In genomic region chr8:4256911-4257310, GRCm38 (mm10) we compare ENCODE assay signal across 10 mouse cellular contexts. TPM values are rescaled to one million over a fixed set of nuclear protein-coding genes. Genes with fewer than 3 reads are reported as not detected.
DNase-seq lines count a peak whose midpoint lies in the region; ATAC-seq and TF ChIP-seq lines count a peak whose summit lies in the region.
"Had no signal": no experiment of that assay in that cellular context is flagged by ENCODE, and none has a peak within 500 bp of the region (broad histone marks: within the 10 kb centered on the region; RNA-seq: fewer than 3 reads in every experiment).

No protein-coding gene starts in this region.

- H3K36me3 ChIP-seq in intestine, embryonic 14.5 days (ENCODE audit: control insufficient read depth, insufficient read depth, low read length): peaks cover 47% of the 10 kb centered on the region
- H3K36me3 ChIP-seq in intestine, postnatal 0 days (ENCODE audit: control insufficient read depth, insufficient read depth): peaks cover 37% of the 10 kb centered on the region
- H3K36me3 ChIP-seq in hindbrain, embryonic 10.5 days: peaks cover 61% of the 10 kb centered on the region
- H3K36me3 ChIP-seq in limb, embryonic 10.5 days: peaks cover 63% of the 10 kb centered on the region
- H3K36me3 ChIP-seq in small intestine, adult 2 months (ENCODE audit: control insufficient read depth, insufficient read depth, low read length): peaks cover 20% of the 10 kb centered on the region

- no peaks in the 10 kb centered on the region for H3K9me3 ChIP-seq in intestine, embryonic 14.5 days (ENCODE audit: control insufficient read depth, low read length)
- no peaks in the 10 kb centered on the region for H3K9me3 ChIP-seq in intestine, postnatal 0 days (ENCODE audit: control insufficient read depth)
- 0 out of 2 replicates have a peak, but pooled peaks cover 3% of the 10 kb centered on the region for H3K9me3 ChIP-seq in hindbrain, embryonic 10.5 days
- H3K9me3 ChIP-seq in limb, embryonic 10.5 days (replicated peaks): no peaks in the 10 kb centered on the region

- 0 out of 2 replicates have a peak overlapping the region, but pooled peaks have one; percentile 11 for H3K4me2 ChIP-seq in intestine, embryonic 14.5 days (ENCODE audit: low read length)
- H3K4me2 ChIP-seq in intestine, postnatal 0 days (replicated peaks; ENCODE audit: low read depth): no peak overlapping the region

- DNase-seq in intestine, embryonic 14.5 days (ENCODE audit: low spot score): no peak
- DNase-seq in hindbrain, embryonic 10.5 days (ENCODE audit: low spot score): no peak
- DNase-seq in limb, embryonic 10.5 days (ENCODE audit: low spot score): no peak
- no peak for DNase-seq in thymus, postnatal 0 days (ENCODE audit: low spot score)
- DNase-seq in Muller cell, postnatal 12 days (ENCODE audit: inconsistent ontology term): no peak

- H3K9ac ChIP-seq in intestine, embryonic 14.5 days (ENCODE audit: low read length): no peak overlapping the region
- H3K9ac ChIP-seq in intestine, postnatal 0 days (ENCODE audit: low read depth, low read length): no peak overlapping the region

- WGBS in intestine, embryonic 14.5 days: 55% methylated on average over 4 of the region's 4 CpGs
- WGBS in intestine, postnatal 0 days: 60% methylated on average over 4 of the region's 4 CpGs
- WGBS in hindbrain, embryonic 10.5 days: 72% methylated on average over 4 of the region's 4 CpGs
- 77% methylated on average over 4 of the region's 4 CpGs for WGBS in limb, embryonic 10.5 days
- 59% methylated on average over 4 of the region's 4 CpGs for WGBS in small intestine, adult 2 months

- ATAC-seq in intestine, embryonic 14.5 days (replicated peaks; ENCODE audit: low FRiP score, low TSS enrichment, low read depth): no peak
- ATAC-seq in intestine, postnatal 0 days: no peak
- ATAC-seq in megakaryocyte-erythroid progenitor cell, adult 5-6 weeks (replicated peaks; ENCODE audit: low FRiP score, low TSS enrichment, poor library complexity, severe bottlenecking): no peak

- H3K4me1 ChIP-seq in intestine, embryonic 14.5 days (replicated peaks; ENCODE audit: control insufficient read depth, insufficient read depth, low read length): peaks cover 24% of the 10 kb centered on the region
- H3K4me1 ChIP-seq in intestine, postnatal 0 days (replicated peaks; ENCODE audit: control insufficient read depth, insufficient read depth, low read length): no peaks in the 10 kb centered on the region
- peaks cover 46% of the 10 kb centered on the region for H3K4me1 ChIP-seq in hindbrain, embryonic 10.5 days (replicated peaks)
- H3K4me1 ChIP-seq in limb, embryonic 10.5 days: peaks cover 47% of the 10 kb centered on the region
- peaks cover 24% of the 10 kb centered on the region for H3K4me1 ChIP-seq in small intestine, adult 2 months (ENCODE audit: control insufficient read depth, insufficient read depth, insufficient read length, low read length)

- H3K27me3 ChIP-seq in intestine, embryonic 14.5 days (replicated peaks; ENCODE audit: control insufficient read depth, insufficient read depth, low read length): no peaks in the 10 kb centered on the region
- H3K27me3 ChIP-seq in intestine, postnatal 0 days (replicated peaks; ENCODE audit: control insufficient read depth, insufficient read depth, low read length): no peaks in the 10 kb centered on the region
- no peaks in the 10 kb centered on the region for H3K27me3 ChIP-seq in hindbrain, embryonic 10.5 days (ENCODE audit: insufficient read depth, poor library complexity, severe bottlenecking)
- no peaks in the 10 kb centered on the region for H3K27me3 ChIP-seq in limb, embryonic 10.5 days (ENCODE audit: low read depth, poor library complexity, severe bottlenecking)
- H3K27me3 ChIP-seq in small intestine, adult 2 months (ENCODE audit: control insufficient read depth, insufficient read depth, low read length): no peaks in the 10 kb centered on the region
- H3K27me3 ChIP-seq: CH12.LX had no signal

- no peak for TF ChIP-seq CTCF in intestine, postnatal 0 days (IDR thresholded peaks at IDR 0.05; ENCODE audit: low read depth)
- TF ChIP-seq CTCF in small intestine, adult 2 months (IDR thresholded peaks at IDR 0.05; ENCODE audit: extremely low read depth, insufficient read length, insufficient replicate concordance, low read depth, low read length): no peak

- no peak for TF ChIP-seq POLR2A in small intestine, adult 2 months (IDR thresholded peaks at IDR 0.05; ENCODE audit: low read depth, low read length)

- peak overlapping the region; percentile 45 for H3K27ac ChIP-seq in intestine, embryonic 14.5 days (ENCODE audit: low read depth)
- no peak overlapping the region for H3K27ac ChIP-seq in intestine, postnatal 0 days (ENCODE audit: low read depth, low read length)
- H3K27ac ChIP-seq in hindbrain, embryonic 10.5 days: peak overlapping the region; percentile 98; the same call in 1 of the 2 replicates
- no peak overlapping the region for H3K27ac ChIP-seq in limb, embryonic 10.5 days
- peak overlapping the region; percentile 42 for H3K27ac ChIP-seq in small intestine, adult 2 months (ENCODE audit: insufficient read depth, low read depth, low read length)

- H3K4me3 ChIP-seq in intestine, embryonic 14.5 days (ENCODE audit: low read depth, low read length): no peak overlapping the region
- H3K4me3 ChIP-seq in intestine, postnatal 0 days (ENCODE audit: low read depth, low read length): no peak overlapping the region
- H3K4me3 ChIP-seq in hindbrain, embryonic 10.5 days: peak overlapping the region; percentile 93; the same call in 1 of the 2 replicates
- 0 out of 2 replicates have a peak overlapping the region, but pooled peaks have one; percentile 90 for H3K4me3 ChIP-seq in limb, embryonic 10.5 days
- no peak overlapping the region for H3K4me3 ChIP-seq in small intestine, adult 2 months (ENCODE audit: low read depth, low read length)
- H3K4me3 ChIP-seq: myocyte had no signal

RNA-seq across cellular contexts. Expression of gene Ctxn1, which starts 2.2 kb away (rescaled TPM):
- polyA plus RNA-seq in intestine, embryonic 14.5 days (2014; fragmentation: Nextera tagmentation; extraction: Ambion mirVana): 78.8 and 79.2 TPM in 2 replicates
- 27.4 and 29.4 TPM in 2 replicates for polyA plus RNA-seq in intestine, postnatal 0 days (2015; fragmentation: Nextera tagmentation; extraction: Ambion mirVana)
- polyA plus RNA-seq in hindbrain, embryonic 10.5 days (2016; fragmentation: Nextera tagmentation; extraction: Ambion mirVana): 133 and 197 TPM in 2 replicates
- 113 and 132 TPM in 2 replicates for polyA plus RNA-seq in limb, embryonic 10.5 days (2016; fragmentation: Nextera tagmentation; extraction: Ambion mirVana)
- polyA plus RNA-seq in small intestine, adult 2 months (2012; rRNA removed): 14.1 and 18.5 TPM in 2 replicates
- 8.5 and 8.7 TPM in 2 replicates for polyA plus RNA-seq in thymus, postnatal 0 days (2015; fragmentation: Nextera tagmentation; extraction: Ambion mirVana)
- 0.63 TPM in 1 of 2 replicates, not detected in the other for total RNA-seq in megakaryocyte-erythroid progenitor cell, adult 5-6 weeks (2014; fragmentation: Nextera tagmentation)
- total RNA-seq in megakaryocyte-erythroid progenitor cell, adult 5-6 weeks (2017): not detected in 2 replicates

RNA-seq across cellular contexts. Expression of gene Snapc2, which starts 4.0 kb away (rescaled TPM):
- polyA plus RNA-seq in intestine, embryonic 14.5 days (2014; fragmentation: Nextera tagmentation; extraction: Ambion mirVana): 52.7 and 57.1 TPM in 2 replicates
- 21.5 and 22.2 TPM in 2 replicates for polyA plus RNA-seq in intestine, postnatal 0 days (2015; fragmentation: Nextera tagmentation; extraction: Ambion mirVana)
- polyA plus RNA-seq in hindbrain, embryonic 10.5 days (2016; fragmentation: Nextera tagmentation; extraction: Ambion mirVana): 62.1 and 69.8 TPM in 2 replicates
- polyA plus RNA-seq in limb, embryonic 10.5 days (2016; fragmentation: Nextera tagmentation; extraction: Ambion mirVana): 70.0 and 72.1 TPM in 2 replicates
- polyA plus RNA-seq in small intestine, adult 2 months (2012; rRNA removed): 15.0 and 22.6 TPM in 2 replicates
- polyA plus RNA-seq in thymus, postnatal 0 days (2015; fragmentation: Nextera tagmentation; extraction: Ambion mirVana): 34.5 and 36.4 TPM in 2 replicates
- 15.4 and 23.7 TPM in 2 replicates for total RNA-seq in megakaryocyte-erythroid progenitor cell, adult 5-6 weeks (2014; fragmentation: Nextera tagmentation)
- total RNA-seq in megakaryocyte-erythroid progenitor cell, adult 5-6 weeks (2017): 14.0 and 19.6 TPM in 2 replicates

RNA-seq across cellular contexts. Expression of gene Tgfbr3l, which starts 8.9 kb away (rescaled TPM):
- polyA plus RNA-seq in intestine, embryonic 14.5 days (2014; fragmentation: Nextera tagmentation; extraction: Ambion mirVana): 3.3 and 4.0 TPM in 2 replicates
- 0.87 and 2.1 TPM in 2 replicates for polyA plus RNA-seq in intestine, postnatal 0 days (2015; fragmentation: Nextera tagmentation; extraction: Ambion mirVana)
- 2.4 and 3.7 TPM in 2 replicates for polyA plus RNA-seq in hindbrain, embryonic 10.5 days (2016; fragmentation: Nextera tagmentation; extraction: Ambion mirVana)
- 2.8 and 3.3 TPM in 2 replicates for polyA plus RNA-seq in limb, embryonic 10.5 days (2016; fragmentation: Nextera tagmentation; extraction: Ambion mirVana)
- polyA plus RNA-seq in small intestine, adult 2 months (2012; rRNA removed): 17.2 and 60.2 TPM in 2 replicates
- polyA plus RNA-seq in thymus, postnatal 0 days (2015; fragmentation: Nextera tagmentation; extraction: Ambion mirVana): 2.3 and 4.0 TPM in 2 replicates
- total RNA-seq in megakaryocyte-erythroid progenitor cell, adult 5-6 weeks (2014; fragmentation: Nextera tagmentation): 9.2 and 16.7 TPM in 2 replicates
- 0.61 and 4.1 TPM in 2 replicates for total RNA-seq in megakaryocyte-erythroid progenitor cell, adult 5-6 weeks (2017)

RNA-seq across cellular contexts. Expression of gene Gm49320, which starts 18.2 kb away (rescaled TPM):
- polyA plus RNA-seq in intestine, embryonic 14.5 days (2014; fragmentation: Nextera tagmentation; extraction: Ambion mirVana): 1.4 and 1.7 TPM in 2 replicates
- 0.20 and 0.74 TPM in 2 replicates for polyA plus RNA-seq in intestine, postnatal 0 days (2015; fragmentation: Nextera tagmentation; extraction: Ambion mirVana)
- 0.68 and 1.8 TPM in 2 replicates for polyA plus RNA-seq in hindbrain, embryonic 10.5 days (2016; fragmentation: Nextera tagmentation; extraction: Ambion mirVana)
- polyA plus RNA-seq in limb, embryonic 10.5 days (2016; fragmentation: Nextera tagmentation; extraction: Ambion mirVana): 0.85 and 1.6 TPM in 2 replicates
- 0.93 and 1.1 TPM in 2 replicates for polyA plus RNA-seq in small intestine, adult 2 months (2012; rRNA removed)
- polyA plus RNA-seq in thymus, postnatal 0 days (2015; fragmentation: Nextera tagmentation; extraction: Ambion mirVana): 0.21 and 0.26 TPM in 2 replicates
- 0.90 TPM in 1 of 2 replicates, not detected in the other for total RNA-seq in megakaryocyte-erythroid progenitor cell, adult 5-6 weeks (2014; fragmentation: Nextera tagmentation)
- total RNA-seq in megakaryocyte-erythroid progenitor cell, adult 5-6 weeks (2017): 0.75 TPM in 1 of 2 replicates, not detected in the other

RNA-seq across cellular contexts. Expression of gene Map2k7, which starts 18.4 kb away (rescaled TPM):
- 17.9 and 19.1 TPM in 2 replicates for polyA plus RNA-seq in intestine, embryonic 14.5 days (2014; fragmentation: Nextera tagmentation; extraction: Ambion mirVana)
- polyA plus RNA-seq in intestine, postnatal 0 days (2015; fragmentation: Nextera tagmentation; extraction: Ambion mirVana): 14.3 and 16.6 TPM in 2 replicates
- 34.7 and 39.4 TPM in 2 replicates for polyA plus RNA-seq in hindbrain, embryonic 10.5 days (2016; fragmentation: Nextera tagmentation; extraction: Ambion mirVana)
- polyA plus RNA-seq in limb, embryonic 10.5 days (2016; fragmentation: Nextera tagmentation; extraction: Ambion mirVana): 32.8 and 34.2 TPM in 2 replicates
- polyA plus RNA-seq in small intestine, adult 2 months (2012; rRNA removed): 10.2 and 27.0 TPM in 2 replicates
- 33.3 and 35.4 TPM in 2 replicates for polyA plus RNA-seq in thymus, postnatal 0 days (2015; fragmentation: Nextera tagmentation; extraction: Ambion mirVana)
- total RNA-seq in megakaryocyte-erythroid progenitor cell, adult 5-6 weeks (2014; fragmentation: Nextera tagmentation): 45.9 and 54.5 TPM in 2 replicates
- total RNA-seq in megakaryocyte-erythroid progenitor cell, adult 5-6 weeks (2017): 28.6 and 36.7 TPM in 2 replicates

Comparison
In these comparisons a context has a peak if more than half of its experiments do, and no peak if none do; other contexts are left out.
1. H3K27ac ChIP-seq: peak in intestine, embryonic 14.5 days (single experiment), hindbrain, embryonic 10.5 days (single experiment) and small intestine, adult 2 months (single experiment); none in intestine, postnatal 0 days (single experiment) and limb, embryonic 10.5 days (single experiment).
2. H3K4me3 ChIP-seq: peak in hindbrain, embryonic 10.5 days (single experiment) and limb, embryonic 10.5 days (single experiment); none in intestine, embryonic 14.5 days (single experiment), intestine, postnatal 0 days (single experiment) and small intestine, adult 2 months (single experiment).